Mouse (Mus musculus) frontal cortex, postnatal 14 days (tissue): ENCODE results near the gene Neurl4.
"Not testable (repeated sequence)": the region's sequence is repeated elsewhere in the genome, so short reads cannot be mapped to it uniquely, and the experiment has no call there.

ENCODE experiments used
- DNase-seq, 2 experiments: peaks; one replicate each; pipeline ENCODE4 v3.0.0; 2022; ENCODE audit warnings: low spot score in 2 of 2

Neurl4 gene

GRCm38 (mm10) chr11:69913554-69914371 lies 12.9 kb downstream of the Neurl4 start, which contains the start of gene Gps2:
Gene Gps2, plus strand, starts transcription at chr11:69913888.
- DNase-seq: peak; percentile 90 to 92

- no peak for DNase-seq
These were observed 13.5 kb downstream of the Neurl4 start for GRCm38 (mm10) chr11:69914372-69914764.

- DNase-seq: no peak
These were observed 14.1 kb downstream of the Neurl4 start for GRCm38 (mm10) chr11:69914917-69915430.

- no peak for DNase-seq
These were observed 15.1 kb downstream of the Neurl4 start for GRCm38 (mm10) chr11:69915667-69916627.

- DNase-seq: not testable (repeated sequence)
These were observed 15.9 kb downstream of the Neurl4 start for GRCm38 (mm10) chr11:69916652-69917378.

GRCm38 (mm10) chr11:69917379-69917948 lies 16.6 kb downstream of the Neurl4 start:
- no peak for DNase-seq

- no peak for DNase-seq
These were observed 17.2 kb downstream of the Neurl4 start for GRCm38 (mm10) chr11:69918118-69918517.

- DNase-seq: no peak
These were observed 18.2 kb downstream of the Neurl4 start for GRCm38 (mm10) chr11:69919053-69919452.

- DNase-seq: peak in 1 of 2 experiments; percentile 25
These were observed 18.9 kb downstream of the Neurl4 start for GRCm38 (mm10) chr11:69919661-69920265.

GRCm38 (mm10) chr11:69920266-69921031 lies 19.6 kb downstream of the Neurl4 start:
- peak in 1 of 2 experiments; percentile 36 for DNase-seq

GRCm38 (mm10) chr11:69921114-69922011 lies 20.5 kb downstream of the Neurl4 start, which contains the start of gene Eif5a:
Gene Eif5a, minus strand, starts transcription at chr11:69921958.
- DNase-seq: peak; percentile 100

- no peak for DNase-seq
These were observed 21.3 kb downstream of the Neurl4 start for GRCm38 (mm10) chr11:69922012-69922756.

- no peak for DNase-seq
These were observed 21.9 kb downstream of the Neurl4 start for GRCm38 (mm10) chr11:69922796-69923195.

- no peak for DNase-seq
These were observed 26.6 kb downstream of the Neurl4 start for GRCm38 (mm10) chr11:69927501-69927900.

- DNase-seq: no peak
These were observed 28.8 kb downstream of the Neurl4 start for GRCm38 (mm10) chr11:69929712-69930111.

- not testable (repeated sequence) for DNase-seq
These were observed 29.3 kb downstream of the Neurl4 start for GRCm38 (mm10) chr11:69930176-69930575.

- DNase-seq: no peak
These were observed 30.2 kb downstream of the Neurl4 start for GRCm38 (mm10) chr11:69930967-69931537.

- no peak for DNase-seq
These were observed 30.9 kb downstream of the Neurl4 start for GRCm38 (mm10) chr11:69931769-69932168.
